Mouse (Mus musculus) layer of hippocampus, postnatal 10 days (tissue): ENCODE data around the gene Mapk8ip3. TPM values are rescaled to one million over a fixed set of nuclear protein-coding genes. Genes with fewer than 3 reads are reported as not detected.

Experiments
- DNase-seq, 2 experiments: peaks; one replicate each; pipeline ENCODE4 v3.0.0; 2021; ENCODE audit warnings: low spot score in 2 of 2
- total RNA-seq, 2 experiments: library from RNA; stranded (reverse); gene quantifications; 2 replicates each; pipeline ENCODE4 v1.2.3; 2021

Mapk8ip3 gene
- total RNA-seq, 2 experiments from 2014 or later = 276 to 287 TPM

GRCm38 (mm10) chr17:24886134-24886931 is 50.4 kb downstream of the Mapk8ip3 start, which contains the start of the genes Nubp2 and Spsb3:
Gene Nubp2, minus strand, starts transcription at chr17:24886349.
Gene Spsb3, plus strand, starts transcription at chr17:24886643.
- DNase-seq = peak; percentile 95 to 97

DNA sequence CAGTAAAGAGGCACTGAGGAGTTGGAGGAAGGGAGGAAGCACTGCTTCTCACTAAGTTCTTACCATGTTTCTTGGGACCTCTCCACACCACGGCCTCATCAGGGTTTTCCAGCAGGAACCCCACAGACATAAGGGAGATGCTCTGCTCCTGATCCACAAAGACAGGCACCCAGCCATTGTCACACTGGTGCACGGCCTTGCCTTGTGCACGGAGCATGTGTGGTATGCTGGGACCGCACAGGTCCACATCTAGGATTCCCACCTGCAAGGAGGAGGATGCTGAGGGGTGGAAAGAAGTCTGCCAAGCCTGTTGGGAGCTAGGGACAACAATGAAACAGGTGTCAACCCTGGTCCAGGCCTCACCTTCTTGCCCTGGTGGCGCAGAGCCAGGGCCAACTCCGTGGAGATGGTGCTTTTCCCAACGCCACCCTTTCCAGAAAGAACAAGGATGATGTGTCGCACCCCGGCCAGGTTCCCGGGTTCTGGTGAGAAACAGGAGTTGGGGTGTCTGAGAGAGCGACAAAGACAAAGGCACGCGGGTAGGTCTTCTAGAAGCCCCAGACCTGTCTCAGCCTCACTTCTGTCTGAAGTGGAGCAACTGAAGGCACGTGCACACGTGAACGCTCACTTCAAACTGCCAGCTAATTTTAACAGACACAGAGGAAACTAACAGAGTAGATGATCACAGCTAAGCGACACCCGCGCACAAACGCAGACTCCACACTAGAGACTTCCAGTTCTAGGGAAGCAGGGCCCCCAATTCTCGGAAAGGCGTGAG is 51.2 kb downstream of the Mapk8ip3 start:
- no peak for DNase-seq

DNA sequence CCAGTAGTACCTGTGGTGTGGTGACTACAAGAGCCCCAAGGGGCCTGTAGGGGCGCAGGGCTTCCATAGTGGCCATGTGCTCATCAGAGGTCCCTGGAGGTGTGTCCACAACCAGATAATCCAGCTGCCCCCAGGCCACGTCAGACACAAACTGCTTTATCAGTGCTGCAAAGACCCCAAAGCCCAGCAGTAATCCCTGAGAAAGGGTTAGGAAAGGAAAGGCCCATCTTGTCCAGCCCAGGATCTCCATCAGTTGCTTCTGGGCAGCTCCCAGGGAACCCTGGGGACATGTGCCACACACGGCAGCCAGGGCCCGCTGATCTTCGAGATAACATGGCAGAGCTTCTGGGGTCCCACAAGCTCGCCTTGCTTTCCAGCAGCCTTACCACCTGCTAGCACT is 52.4 kb downstream of the Mapk8ip3 start:
- DNase-seq = no peak

- no peak for DNase-seq
These were observed 54.9 kb downstream of the Mapk8ip3 start for GRCm38 (mm10) chr17:24881738-24882440.

DNA sequence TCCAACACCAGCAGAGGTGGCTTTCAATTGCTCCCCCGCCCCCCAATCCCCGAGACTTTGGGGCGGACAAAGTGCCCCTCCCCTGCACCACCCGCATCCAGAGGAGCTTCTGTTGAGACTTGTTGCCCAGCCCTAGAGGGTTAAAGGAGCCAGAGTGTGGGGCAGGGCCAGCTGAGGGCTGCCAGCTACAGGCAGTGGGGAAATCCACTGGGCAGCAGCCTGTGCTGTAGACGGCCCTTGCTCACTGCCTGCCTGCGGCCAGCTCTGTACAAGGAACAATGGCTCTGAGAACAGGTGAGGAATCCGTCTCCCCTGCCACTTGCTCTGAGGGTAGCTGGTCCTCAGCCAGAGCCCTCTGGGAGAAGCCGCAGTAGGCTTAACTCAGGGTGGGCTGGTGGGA is 58.2 kb downstream of the Mapk8ip3 start:
- DNase-seq = no peak

DNA sequence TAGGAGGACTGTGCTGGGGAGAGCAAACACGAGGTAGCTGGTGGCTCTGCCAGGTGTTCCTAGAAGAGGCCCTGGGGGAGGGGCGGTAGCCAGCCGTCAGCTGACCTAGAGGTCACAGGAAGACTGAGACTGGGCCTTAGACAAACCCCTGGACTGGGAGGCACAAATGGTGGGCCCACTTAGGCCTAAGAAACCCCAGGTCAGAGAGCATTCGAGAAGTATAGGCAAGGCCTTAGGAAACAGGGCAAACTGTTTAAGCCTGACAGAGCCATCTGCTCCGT is 58.7 kb downstream of the Mapk8ip3 start:
- no peak for DNase-seq

- no peak for DNase-seq
These were observed 59.3 kb downstream of the Mapk8ip3 start for GRCm38 (mm10) chr17:24877336-24878116.

DNA sequence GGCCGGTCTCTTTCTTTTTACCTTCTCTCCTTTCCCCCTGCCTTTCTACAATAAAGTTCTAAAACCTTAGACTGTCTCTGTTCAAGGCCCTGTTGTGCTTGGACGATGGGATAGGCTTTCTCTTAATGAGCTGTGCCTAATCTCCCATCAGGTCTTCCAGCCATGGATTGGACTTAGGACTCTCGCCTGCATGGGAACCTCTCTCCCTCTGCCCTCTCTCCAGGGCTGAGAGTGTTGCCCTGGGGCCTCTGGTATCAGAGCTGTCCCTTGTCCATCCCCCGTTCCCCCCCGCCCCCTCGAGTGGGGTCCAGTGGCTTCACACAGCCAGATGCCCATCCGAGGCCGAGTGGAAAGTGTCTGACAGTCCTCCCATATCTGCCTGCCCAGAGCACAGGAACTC is 61.8 kb downstream of the Mapk8ip3 start:
- DNase-seq = no peak

GRCm38 (mm10) chr17:24874405-24874745 is 62.4 kb downstream of the Mapk8ip3 start:
- no peak for DNase-seq

- DNase-seq = no peak
These were observed 62.9 kb downstream of the Mapk8ip3 start for GRCm38 (mm10) chr17:24873695-24874404.

GRCm38 (mm10) chr17:24867914-24868313 is 68.9 kb downstream of the Mapk8ip3 start:
- no peak for DNase-seq

GRCm38 (mm10) chr17:24865776-24866175 is 71.0 kb downstream of the Mapk8ip3 start, which contains the start of gene Igfals:
Gene Igfals, plus strand, starts transcription at chr17:24865997.
- DNase-seq = no peak

DNA sequence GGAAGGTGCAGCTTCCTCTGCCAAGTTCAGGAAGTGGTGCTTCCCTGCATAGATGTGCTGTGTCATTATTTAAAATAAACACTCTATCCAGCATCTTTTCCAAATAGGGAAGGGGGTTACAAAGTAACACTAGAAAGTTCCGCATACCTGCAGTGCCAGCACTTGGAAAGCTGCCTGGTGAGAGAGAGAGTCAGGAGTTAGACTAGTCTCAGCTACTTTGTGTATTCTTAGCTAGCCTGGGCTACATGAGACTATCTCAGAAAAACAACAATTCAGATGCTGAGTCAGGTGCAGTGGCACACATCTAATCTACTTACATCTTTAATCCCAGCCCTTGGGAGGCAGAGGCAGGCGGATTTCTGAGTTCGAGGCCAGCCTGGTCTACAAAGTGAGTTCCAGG is 75.0 kb downstream of the Mapk8ip3 start:
- no peak for DNase-seq

- DNase-seq = no peak
These were observed 76.7 kb downstream of the Mapk8ip3 start for GRCm38 (mm10) chr17:24860076-24860475.

- peak; percentile 54 to 63 for DNase-seq
These were observed 77.8 kb downstream of the Mapk8ip3 start for GRCm38 (mm10) chr17:24858967-24859366.

DNA sequence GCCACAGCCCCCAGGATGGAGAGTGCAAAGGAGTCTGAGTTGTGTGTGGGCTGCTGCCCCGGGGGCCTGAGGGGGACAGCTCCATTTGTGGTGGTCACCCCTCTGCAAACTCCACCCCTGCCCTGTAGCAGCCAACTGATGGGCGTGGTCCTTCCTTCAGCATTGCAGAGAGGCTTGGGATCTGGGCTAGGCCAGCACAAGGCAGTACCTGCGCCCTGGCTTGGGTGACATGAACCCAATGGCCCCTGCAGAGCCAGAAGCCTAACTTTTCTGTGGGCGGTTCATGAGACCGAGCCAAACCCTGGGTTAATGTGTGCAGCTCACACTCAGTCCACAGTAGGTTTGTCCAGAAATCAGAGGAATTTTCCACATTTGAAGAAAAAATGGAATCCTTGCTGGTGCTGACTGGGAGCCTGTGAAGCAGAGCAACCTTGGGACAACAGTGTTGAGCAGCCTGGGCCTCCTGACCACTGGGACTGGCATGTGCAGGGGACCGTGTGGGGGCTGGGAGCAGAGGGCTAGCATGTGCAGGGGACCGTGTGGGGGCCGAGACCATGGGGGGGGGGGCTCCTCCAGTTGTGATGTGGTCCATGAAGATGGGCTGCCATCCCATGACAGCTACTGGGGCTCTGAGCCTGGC is 78.8 kb downstream of the Mapk8ip3 start:
- DNase-seq = no peak

DNA sequence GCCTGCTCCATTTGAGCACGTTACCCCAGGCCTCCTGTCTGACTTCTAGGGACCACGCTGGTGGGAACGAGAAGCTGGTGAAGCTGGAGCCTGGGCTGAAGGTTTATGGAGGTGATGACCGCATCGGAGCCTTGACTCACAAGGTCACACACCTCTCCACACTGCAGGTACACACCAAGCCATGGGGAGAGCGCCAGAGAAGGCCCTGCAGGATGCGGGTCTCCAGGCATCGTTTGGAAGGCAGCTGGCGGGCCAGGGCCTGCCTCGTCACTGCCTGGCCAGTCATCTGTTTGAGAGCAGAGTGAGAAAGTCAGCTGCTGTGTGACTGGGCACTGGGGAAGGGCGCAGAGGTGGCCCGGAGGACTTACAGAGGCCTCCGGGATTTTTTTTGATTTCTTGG is 80.2 kb downstream of the Mapk8ip3 start:
- DNase-seq = no peak

GRCm38 (mm10) chr17:24855838-24856464 is 80.8 kb downstream of the Mapk8ip3 start:
- DNase-seq = no peak

DNA sequence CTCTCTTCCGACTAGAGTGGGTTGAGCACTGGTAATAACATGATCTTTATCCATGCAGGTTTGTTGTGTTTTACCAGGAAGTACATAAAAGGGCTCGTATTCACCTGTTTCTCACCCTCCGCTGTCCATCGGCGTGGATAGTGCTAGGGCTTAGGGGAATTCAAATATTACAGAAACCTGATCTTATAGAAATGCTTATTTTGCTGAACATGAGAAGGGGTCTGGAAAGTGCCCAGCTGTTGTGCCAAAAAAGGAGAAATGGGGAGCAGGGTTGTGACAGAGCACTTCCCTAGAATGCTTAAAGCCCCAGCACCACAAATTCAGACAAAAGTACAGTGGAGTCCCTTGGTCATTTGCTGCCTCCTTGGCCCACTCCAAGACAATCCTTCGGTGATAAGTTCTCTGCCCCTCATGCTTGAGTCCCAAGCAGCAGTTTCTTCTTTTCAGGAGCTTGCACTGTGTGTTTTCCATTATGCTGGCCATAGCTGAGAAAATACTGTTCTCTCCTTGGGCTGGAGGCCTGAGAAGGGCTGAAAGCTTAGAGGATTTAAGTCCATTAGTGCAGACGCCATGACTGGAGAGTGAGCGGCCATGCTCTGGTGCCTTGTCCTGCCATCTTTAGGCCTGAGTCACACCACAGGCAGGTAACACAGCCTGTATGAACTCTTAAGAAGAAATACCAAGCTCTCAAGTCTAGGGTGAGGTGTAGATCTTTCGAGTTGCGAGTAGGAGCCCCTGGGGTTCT is 85.2 kb downstream of the Mapk8ip3 start:
- no peak for DNase-seq
